Mouse (Mus musculus) forebrain, postnatal 0 days (tissue): Measurements from ENCODE around the gene A130010J15Rik. TPM values are rescaled to one million over a fixed set of nuclear protein-coding genes. Genes with fewer than 3 reads are reported as not detected.

Experiments used
- ATAC-seq: fragments of 200-750 bp; cut with Nextera tagmentation; 2 replicates; pipeline ENCODE4 v1.8.0; 2017; ENCODE audit warnings: mild to moderate bottlenecking, moderate library complexity
- DNase-seq: peaks from one replicate; pipeline ENCODE4 v3.0.0-alpha.2; 2015
- H3K27ac ChIP-seq: fragments of 300-500 bp; sonication (generic); 2 replicates; pipeline ENCODE4 v1.5.1; 2014; ENCODE audit warnings: low read depth, mild to moderate bottlenecking, antibody characterized with exemption, low read length, moderate library complexity, mixed read lengths
- H3K27me3 ChIP-seq: fragments of 300-500 bp; sonication (generic); 2 replicates; pipeline ENCODE4 v1.6.1; 2014; ENCODE audit warnings: mild to moderate bottlenecking, low read length, mixed read lengths; ENCODE audit not compliant: insufficient read depth
- H3K36me3 ChIP-seq: fragments of 300-500 bp; sonication (generic); 2 replicates; pipeline ENCODE4 v1.6.1; 2014; ENCODE audit warnings: mild to moderate bottlenecking, moderate library complexity; ENCODE audit not compliant: insufficient read depth
- H3K4me1 ChIP-seq: fragments of 300-500 bp; sonication (generic); 2 replicates; pipeline ENCODE4 v1.6.1; 2014; ENCODE audit warnings: antibody characterized with exemption; ENCODE audit not compliant: insufficient read depth
- H3K4me2 ChIP-seq: fragments of 300-500 bp; sonication (generic); 2 replicates; pipeline ENCODE4 v1.6.1; 2014; ENCODE audit warnings: low read depth, mild to moderate bottlenecking, moderate library complexity
- H3K4me3 ChIP-seq: fragments of 300-500 bp; sonication (generic); 2 replicates; pipeline ENCODE4 v1.5.1; 2014; ENCODE audit warnings: low read depth, low read length, mixed read lengths
- H3K9ac ChIP-seq: fragments of 300-500 bp; sonication (generic); 2 replicates; pipeline ENCODE4 v1.6.1; 2014; ENCODE audit warnings: mild to moderate bottlenecking
- H3K9me3 ChIP-seq: fragments of 300-500 bp; sonication (generic); 2 replicates; pipeline ENCODE4 v1.6.1; 2016; ENCODE audit warnings: low read length
- CTCF ChIP-seq: sonication (generic); IDR thresholded peaks from 2 replicates; pipeline ENCODE4 v1.5.1; 2016; ENCODE audit warnings: antibody characterized with exemption, control low read depth, low read depth
- WGBS: fragments of 180-500 bp; shearing (Covaris S2); extraction: QIAGEN DNeasy Blood & Tissue Kit; methylation state at CpG from one replicate; pipeline ENCODE4 v1.1.7; 2014; 5-methylcytosine and 5-hydroxymethylcytosine counted together
- polyA plus RNA-seq: library from polyadenylated mRNA; unstranded; fragments of >200 nt; fragmentation: Nextera tagmentation; extraction: Ambion mirVana; gene quantifications from 2 replicates; pipeline ENCODE4 v1.2.1, GENCODE M21; 2015
- total RNA-seq: library from RNA; depleted of rRNA; stranded (reverse); fragments of >200 nt; gene quantifications from 2 replicates; pipeline ENCODE4 v1.2.3, GENCODE M21; 2014

Gene A130010J15Rik
- total and polyA plus RNA-seq, 2 experiments from 2014 or later, result 10.8 to 16.2 TPM

GRCm38 (mm10) chr1:193189771-193190170, 21.9 kb downstream of the A130010J15Rik start:
- ATAC-seq (0 out of 2 replicates have a peak, but pooled peaks have one; percentile 21), DNase-seq (no peak)
- 66% methylated on average over 3 of the region's 3 CpGs for WGBS

GRCm38 (mm10) chr1:193191675-193192283, 23.9 kb downstream of the A130010J15Rik start:
- no peak for TF ChIP-seq CTCF
- Histone ChIP-seq H3K27me3 (no peaks in the 10 kb centered on the region), H3K9me3 (no peaks in the 10 kb centered on the region), H3K4me3 (no peak overlapping the region), H3K9ac (no peak overlapping the region), H3K4me1 (peaks cover 8% of the 10 kb centered on the region), H3K4me2 (no peak overlapping the region), H3K27ac (no peak overlapping the region), H3K36me3 (no peaks in the 10 kb centered on the region)
- DNase-seq (no peak), ATAC-seq (no peak)
- 86% methylated on average over 7 of the region's 7 CpGs for WGBS

More at GRCm38 (mm10) chr1:193189771-193190170, 21.9 kb downstream of the A130010J15Rik start:
- Histone ChIP-seq H3K4me2 (no peak overlapping the region), H3K9me3 (no peaks in the 10 kb centered on the region), H3K9ac (no peak overlapping the region), H3K4me3 (no peak overlapping the region), H3K36me3 (no peaks in the 10 kb centered on the region), H3K27me3 (no peaks in the 10 kb centered on the region), H3K27ac (peak overlapping the region; percentile 67), H3K4me1 (peaks cover 8% of the 10 kb centered on the region)
- no peak for TF ChIP-seq CTCF

- no peak for ATAC-seq
- WGBS, result 71% methylated on average over 3 of the region's 3 CpGs
These were observed 26.7 kb downstream of the A130010J15Rik start for GRCm38 (mm10) chr1:193194416-193195140.

GRCm38 (mm10) chr1:193195169-193195810, 27.4 kb downstream of the A130010J15Rik start:
- no peak overlapping the region for H3K4me2 ChIP-seq
- H3K27ac ChIP-seq, result no peak overlapping the region
- no peaks in the 10 kb centered on the region for H3K27me3 ChIP-seq
- 0 out of 2 replicates have a peak, but pooled peaks cover 1% of the 10 kb centered on the region for H3K4me1 ChIP-seq
- ATAC-seq, result no peak
- no peak for TF ChIP-seq CTCF
- 65% methylated on average over 3 of the region's 3 CpGs for WGBS
- no peak overlapping the region for H3K9ac ChIP-seq
- H3K36me3 ChIP-seq, result no peaks in the 10 kb centered on the region
- H3K4me3 ChIP-seq, result no peak overlapping the region
- H3K9me3 ChIP-seq, result no peaks in the 10 kb centered on the region
- no peak for DNase-seq

More at GRCm38 (mm10) chr1:193194416-193195140, 26.7 kb downstream of the A130010J15Rik start:
- peaks cover 5% of the 10 kb centered on the region; the same call in 1 of the 2 replicates for H3K4me1 ChIP-seq
- H3K9me3 ChIP-seq, result no peaks in the 10 kb centered on the region
- no peak overlapping the region for H3K27ac ChIP-seq
- H3K4me3 ChIP-seq, result no peak overlapping the region
- H3K9ac ChIP-seq, result no peak overlapping the region
- no peak for TF ChIP-seq CTCF
- no peaks in the 10 kb centered on the region for H3K27me3 ChIP-seq
- H3K4me2 ChIP-seq, result no peak overlapping the region
- no peaks in the 10 kb centered on the region for H3K36me3 ChIP-seq
- no peak for DNase-seq

GRCm38 (mm10) chr1:193197494-193198205, 29.8 kb downstream of the A130010J15Rik start:
- no peaks in the 10 kb centered on the region for H3K9me3 ChIP-seq
- ATAC-seq (no peak), DNase-seq (no peak)
- no peaks in the 10 kb centered on the region for H3K27me3 ChIP-seq
- WGBS, result 91% methylated on average over 18 of the region's 18 CpGs
- no peak for TF ChIP-seq CTCF
- H3K36me3 ChIP-seq, result no peaks in the 10 kb centered on the region
- H3K4me2 ChIP-seq, result no peak overlapping the region
- H3K4me3 ChIP-seq, result no peak overlapping the region
- no peak overlapping the region for H3K9ac ChIP-seq
- H3K27ac ChIP-seq, result no peak overlapping the region
- H3K4me1 ChIP-seq, result no peaks in the 10 kb centered on the region

GRCm38 (mm10) chr1:193198312-193198711, 30.5 kb downstream of the A130010J15Rik start:
- ATAC-seq (no peak), DNase-seq (no peak)
- no peak overlapping the region for H3K4me3 ChIP-seq
- H3K9me3 ChIP-seq, result no peaks in the 10 kb centered on the region
- H3K4me1 ChIP-seq, result no peaks in the 10 kb centered on the region
- H3K27me3 ChIP-seq, result no peaks in the 10 kb centered on the region
- H3K27ac ChIP-seq, result no peak overlapping the region
- no peaks in the 10 kb centered on the region for H3K36me3 ChIP-seq
- no peak overlapping the region for H3K4me2 ChIP-seq
- no peak overlapping the region for H3K9ac ChIP-seq
- 86% methylated on average over 2 of the region's 2 CpGs for WGBS
- TF ChIP-seq CTCF, result 0 out of 2 replicates have a peak, but pooled peaks have one; percentile 13
